Mouse (Mus musculus) kidney, embryonic 16.5 days (tissue): ENCODE results near the gene Rnaseh2b. TPM values are rescaled to one million over a fixed set of nuclear protein-coding genes. Genes with fewer than 3 reads are reported as not detected.

Source experiments
- ATAC-seq: fragments of 200-750 bp; cut with Nextera tagmentation; 2 replicates; pipeline ENCODE4 v1.8.0; 2017; ENCODE audit warnings: moderate TSS enrichment; ENCODE audit not compliant: low FRiP score, low TSS enrichment
- H3K27ac ChIP-seq: fragments of 300-500 bp; sonication (generic); 2 replicates; pipeline ENCODE4 v1.5.1; 2014; ENCODE audit warnings: low read length
- H3K27me3 ChIP-seq: fragments of 300-500 bp; sonication (generic); 2 replicates; pipeline ENCODE4 v1.6.1; 2014; ENCODE audit warnings: low read length, control low read depth, mixed read lengths; ENCODE audit not compliant: insufficient read depth
- H3K36me3 ChIP-seq: fragments of 300-500 bp; sonication (generic); 2 replicates; pipeline ENCODE4 v1.6.1; 2014; ENCODE audit warnings: low read length, control low read depth, mixed read lengths; ENCODE audit not compliant: insufficient read depth
- H3K4me1 ChIP-seq: fragments of 300-500 bp; sonication (generic); 2 replicates; pipeline ENCODE4 v1.6.1; 2014; ENCODE audit warnings: low read length, control low read depth, mixed read lengths; ENCODE audit not compliant: insufficient read depth
- H3K4me2 ChIP-seq: fragments of 300-500 bp; sonication (generic); replicated peaks from 2 replicates; pipeline ENCODE4 v1.6.1; 2014; ENCODE audit warnings: low read depth, low read length
- H3K4me3 ChIP-seq: fragments of 300-500 bp; sonication (generic); 2 replicates; pipeline ENCODE4 v1.5.1; 2014; ENCODE audit warnings: mild to moderate bottlenecking, low read length
- H3K9ac ChIP-seq: fragments of 300-500 bp; sonication (generic); replicated peaks from 2 replicates; pipeline ENCODE4 v1.6.1; 2014; ENCODE audit warnings: low read length
- H3K9me3 ChIP-seq: fragments of 300-500 bp; sonication (generic); 2 replicates; pipeline ENCODE4 v1.6.1; 2016; ENCODE audit warnings: low read length, control low read depth
- WGBS: fragments of 180-500 bp; shearing (Covaris S2); extraction: QIAGEN DNeasy Blood & Tissue Kit; methylation state at CpG from one replicate; pipeline ENCODE4 v1.1.7; 2014; 5-methylcytosine and 5-hydroxymethylcytosine counted together
- polyA plus RNA-seq: library from polyadenylated mRNA; unstranded; fragments of >200 nt; fragmentation: Nextera tagmentation; extraction: Ambion mirVana; gene quantifications from 2 replicates; pipeline ENCODE4 v1.2.1, GENCODE M21; 2015

Rnaseh2b gene
- polyA plus RNA-seq, 1 experiment from 2014 or later = 52.5 TPM

DNA sequence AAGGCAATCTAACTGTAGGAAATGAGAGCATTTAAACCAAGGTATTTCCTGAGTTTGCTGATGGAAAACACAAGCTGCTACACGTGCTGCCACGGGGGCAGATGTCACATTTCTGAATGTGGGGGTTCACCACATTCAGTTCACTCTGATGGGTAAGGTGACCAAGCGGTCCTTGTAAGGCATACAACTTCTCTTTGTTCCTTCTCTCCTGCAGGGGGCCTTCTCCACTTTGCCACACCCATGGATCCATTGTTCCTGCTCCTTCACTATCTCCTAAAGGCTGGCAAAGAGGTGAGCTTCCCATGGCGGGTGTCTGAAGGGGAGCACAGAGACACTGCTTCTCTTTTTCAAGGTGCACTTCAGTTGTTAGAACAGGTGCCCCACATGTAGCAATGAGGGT, 57.8 kb downstream of the Rnaseh2b start:
- Histone ChIP-seq H3K36me3 (no peaks in the 10 kb centered on the region), H3K4me2 (no peak overlapping the region), H3K9ac (no peak overlapping the region), H3K27ac (no peak overlapping the region), H3K4me3 (no peak overlapping the region), H3K4me1 (no peaks in the 10 kb centered on the region), H3K9me3 (no peaks in the 10 kb centered on the region), H3K27me3 (no peaks in the 10 kb centered on the region)
- whole genome bisulfite sequencing = 72% methylated on average over 4 of the region's 4 CpGs
- ATAC-seq = no peak

DNA sequence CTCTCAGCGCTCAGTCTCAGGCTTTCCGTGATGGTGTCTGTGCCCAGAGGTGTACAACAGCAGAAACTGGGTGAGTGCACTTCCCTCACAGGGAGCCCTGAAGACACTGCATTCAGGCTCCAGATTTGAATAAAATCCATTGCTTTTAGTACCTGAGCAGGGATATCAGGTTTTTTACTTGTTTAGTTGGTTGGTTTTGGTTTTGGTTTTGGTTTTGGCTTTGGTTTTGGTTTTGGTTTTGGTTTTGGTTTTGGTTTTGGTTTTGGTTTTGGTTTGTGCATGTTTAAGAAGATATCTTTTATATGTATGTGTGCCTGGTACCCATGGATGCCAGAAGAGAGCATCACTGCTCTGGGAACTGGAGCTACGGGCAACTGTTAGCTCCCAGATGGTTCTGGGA, 58.5 kb downstream of the Rnaseh2b start:
- WGBS = 90% methylated on average over 3 of the region's 3 CpGs

DNA sequence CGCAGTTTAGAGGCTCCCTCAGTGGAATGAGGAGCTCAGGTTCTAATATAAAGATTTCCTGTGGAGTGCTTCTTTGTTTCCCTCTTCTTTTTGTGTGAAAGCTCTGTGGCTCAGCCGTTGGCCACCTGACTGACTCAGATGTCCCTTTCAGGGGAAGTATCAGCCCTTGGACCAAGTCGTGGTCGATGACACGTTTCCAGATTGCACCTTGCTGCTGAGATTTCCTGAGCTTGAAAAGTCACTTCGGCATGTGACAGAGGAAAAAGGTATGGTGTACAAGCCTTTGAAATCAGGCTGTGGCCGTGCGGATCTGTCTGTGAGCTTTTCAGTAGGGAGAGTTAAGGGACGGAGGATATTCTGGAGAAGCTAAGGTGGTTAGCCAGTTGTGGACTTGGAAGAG, 61.0 kb downstream of the Rnaseh2b start:
- no peak overlapping the region for H3K4me3 ChIP-seq
- H3K36me3 ChIP-seq = no peaks in the 10 kb centered on the region
- no peaks in the 10 kb centered on the region for H3K27me3 ChIP-seq
- ATAC-seq = no peak
- H3K27ac ChIP-seq = no peak overlapping the region
- 87% methylated on average over 9 of the region's 9 CpGs for WGBS
- no peaks in the 10 kb centered on the region for H3K4me1 ChIP-seq
- no peak overlapping the region for H3K4me2 ChIP-seq
- no peak overlapping the region for H3K9ac ChIP-seq
- no peaks in the 10 kb centered on the region for H3K9me3 ChIP-seq

More for the DNA sequence above, 58.5 kb downstream of the Rnaseh2b start:
- Histone ChIP-seq H3K36me3 (no peaks in the 10 kb centered on the region), H3K27me3 (no peaks in the 10 kb centered on the region), H3K4me1 (no peaks in the 10 kb centered on the region), H3K4me3 (no peak overlapping the region), H3K4me2 (no peak overlapping the region), H3K27ac (no peak overlapping the region), H3K9me3 (no peaks in the 10 kb centered on the region), H3K9ac (no peak overlapping the region)
- no peak for ATAC-seq

DNA sequence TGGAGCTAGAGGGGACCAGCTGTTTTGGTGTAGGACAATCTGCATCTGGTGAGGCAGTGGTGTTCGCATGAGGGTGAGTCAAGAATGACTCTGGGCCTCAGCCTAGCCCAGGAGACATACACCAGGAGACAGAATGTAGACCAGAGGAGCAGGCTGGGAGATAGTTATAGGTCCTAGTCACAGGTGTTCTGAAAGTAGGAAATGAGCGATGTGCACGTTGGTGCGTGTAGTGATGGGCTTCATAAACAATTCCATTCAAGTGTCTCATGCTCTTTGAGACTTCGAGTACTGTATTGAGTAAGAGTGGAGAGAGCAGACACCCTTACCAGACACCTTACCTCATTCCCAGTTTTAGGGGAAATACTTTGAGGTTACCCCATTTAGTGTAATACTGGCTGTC, 61.4 kb downstream of the Rnaseh2b start:
- H3K36me3 ChIP-seq = no peaks in the 10 kb centered on the region
- H3K4me1 ChIP-seq = no peaks in the 10 kb centered on the region
- no peak overlapping the region for H3K27ac ChIP-seq
- H3K4me3 ChIP-seq = no peak overlapping the region
- WGBS = 95% methylated on average over 5 of the region's 5 CpGs
- no peak for ATAC-seq
- H3K9ac ChIP-seq = no peak overlapping the region
- H3K9me3 ChIP-seq = no peaks in the 10 kb centered on the region
- H3K4me2 ChIP-seq = no peak overlapping the region
- no peaks in the 10 kb centered on the region for H3K27me3 ChIP-seq

DNA sequence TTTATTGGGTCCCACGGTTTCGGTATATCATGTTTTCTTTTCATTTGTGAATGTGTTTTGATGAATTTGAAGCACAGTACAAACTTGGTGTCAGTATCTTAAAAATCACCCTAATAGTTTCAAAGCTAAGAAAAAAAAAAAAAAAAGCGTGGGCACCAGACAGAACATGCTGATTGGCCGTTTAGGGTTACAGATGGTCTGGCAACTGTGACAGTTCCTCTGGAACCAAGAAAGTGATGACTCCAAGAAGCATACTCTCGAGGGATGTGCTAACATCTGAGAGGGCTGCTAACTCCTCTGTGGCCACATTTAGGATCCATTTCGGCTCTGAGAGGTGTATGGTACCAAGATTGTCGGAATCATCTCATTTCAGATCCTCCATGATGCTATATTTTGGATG, 62.8 kb downstream of the Rnaseh2b start:
- no peak overlapping the region for H3K27ac ChIP-seq
- WGBS = 76% methylated on average over 7 of the region's 7 CpGs
- H3K36me3 ChIP-seq = no peaks in the 10 kb centered on the region
- H3K9ac ChIP-seq = no peak overlapping the region
- ATAC-seq = no peak
- H3K4me2 ChIP-seq = no peak overlapping the region
- H3K27me3 ChIP-seq = no peaks in the 10 kb centered on the region
- H3K4me3 ChIP-seq = no peak overlapping the region
- no peaks in the 10 kb centered on the region for H3K9me3 ChIP-seq
- H3K4me1 ChIP-seq = no peaks in the 10 kb centered on the region

DNA sequence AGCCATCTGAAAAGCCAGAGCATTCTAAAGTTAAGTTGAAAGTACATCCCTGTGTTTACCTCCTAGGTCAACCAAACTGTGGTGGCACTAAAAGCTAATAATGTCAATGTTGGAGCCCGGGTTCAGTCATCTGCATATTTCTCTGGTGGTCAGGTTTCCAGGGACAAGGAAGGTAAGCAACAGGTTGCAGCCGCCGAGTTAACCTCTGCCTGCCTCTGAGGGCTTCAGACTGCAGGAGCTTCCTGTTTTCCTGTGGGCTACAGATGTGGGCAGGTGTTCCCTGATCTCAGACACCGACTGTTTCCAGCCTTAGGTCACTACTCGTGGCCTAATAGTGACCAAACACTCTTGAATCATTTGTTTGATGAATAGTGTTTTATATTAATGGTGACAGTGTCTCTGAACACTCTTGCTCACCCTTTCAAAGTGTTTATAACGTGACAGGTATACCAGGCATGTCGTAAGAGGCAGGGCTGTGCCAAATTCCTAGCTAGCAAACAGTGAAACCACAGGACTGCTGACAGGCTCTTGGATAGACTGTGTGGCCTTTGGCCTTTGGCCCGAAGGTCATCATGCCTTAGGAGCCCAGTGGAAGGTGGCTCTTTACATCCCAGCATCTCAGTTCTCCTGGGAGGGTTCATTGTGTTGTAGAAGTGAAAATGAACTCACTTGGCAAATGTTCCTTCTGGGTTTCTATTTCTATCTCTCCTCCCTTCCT, 69.0 kb downstream of the Rnaseh2b start:
- ATAC-seq = no peak

DNA sequence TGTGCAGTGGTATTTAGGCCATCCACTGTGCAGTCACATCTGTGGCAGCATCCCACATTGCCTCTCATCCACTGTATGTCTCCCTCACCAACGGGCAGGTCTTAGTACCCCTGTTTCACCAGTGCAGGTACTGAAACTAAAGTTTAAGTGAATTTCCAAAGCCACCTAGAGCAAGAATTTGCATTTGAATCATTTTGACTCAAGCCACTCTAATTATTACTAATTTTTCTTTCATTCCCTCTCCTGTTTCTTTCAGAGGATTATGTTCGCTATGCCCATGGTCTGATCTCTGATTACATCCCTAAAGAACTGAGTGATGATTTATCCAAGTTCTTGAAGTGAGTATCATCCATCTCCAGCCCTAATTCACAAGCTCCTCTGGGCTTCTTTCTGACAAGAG, 71.4 kb downstream of the Rnaseh2b start:
- Histone ChIP-seq H3K9ac (no peak overlapping the region), H3K4me3 (no peak overlapping the region), H3K9me3 (no peaks in the 10 kb centered on the region), H3K27ac (no peak overlapping the region), H3K27me3 (no peaks in the 10 kb centered on the region), H3K4me2 (no peak overlapping the region), H3K36me3 (peaks cover 5% of the 10 kb centered on the region), H3K4me1 (no peaks in the 10 kb centered on the region)
- WGBS = 91% methylated on average over 2 of the region's 2 CpGs
- no peak for ATAC-seq

More for the DNA sequence above, 69.0 kb downstream of the Rnaseh2b start:
- Histone ChIP-seq H3K4me3 (no peak overlapping the region), H3K27ac (no peak overlapping the region), H3K4me2 (no peak overlapping the region), H3K27me3 (no peaks in the 10 kb centered on the region), H3K9ac (no peak overlapping the region), H3K4me1 (no peaks in the 10 kb centered on the region), H3K9me3 (no peaks in the 10 kb centered on the region), H3K36me3 (peaks cover 5% of the 10 kb centered on the region)
- WGBS = 80% methylated on average over 8 of the region's 8 CpGs

DNA sequence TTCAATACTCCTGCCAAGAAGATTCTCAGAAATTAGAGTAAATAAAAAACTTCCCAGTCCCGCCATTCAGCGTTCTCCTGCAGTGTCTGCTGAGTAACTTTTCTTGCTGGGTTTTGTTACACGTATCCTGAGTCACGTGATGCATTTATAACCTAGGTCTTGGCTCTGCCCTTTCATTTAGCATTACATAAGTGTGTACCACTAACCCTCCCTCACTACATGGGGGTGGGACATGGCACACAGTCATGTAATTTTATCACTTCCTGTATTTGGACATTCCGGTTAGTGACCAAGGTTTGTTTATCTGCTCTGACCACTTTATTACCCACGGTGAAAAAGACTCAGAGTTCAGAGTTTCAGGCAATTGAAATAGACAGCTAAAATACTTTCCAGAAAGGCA, 78.4 kb downstream of the Rnaseh2b start:
- peak overlapping the region; percentile 55 for H3K27ac ChIP-seq
- ATAC-seq = no peak
- H3K9ac ChIP-seq = no peak overlapping the region
- H3K36me3 ChIP-seq = no peaks in the 10 kb centered on the region
- WGBS = 21% methylated on average over 6 of the region's 6 CpGs
- H3K4me2 ChIP-seq = no peak overlapping the region
- H3K9me3 ChIP-seq = no peaks in the 10 kb centered on the region
- H3K4me1 ChIP-seq = peaks cover 37% of the 10 kb centered on the region
- no peak overlapping the region for H3K4me3 ChIP-seq
- no peaks in the 10 kb centered on the region for H3K27me3 ChIP-seq

DNA sequence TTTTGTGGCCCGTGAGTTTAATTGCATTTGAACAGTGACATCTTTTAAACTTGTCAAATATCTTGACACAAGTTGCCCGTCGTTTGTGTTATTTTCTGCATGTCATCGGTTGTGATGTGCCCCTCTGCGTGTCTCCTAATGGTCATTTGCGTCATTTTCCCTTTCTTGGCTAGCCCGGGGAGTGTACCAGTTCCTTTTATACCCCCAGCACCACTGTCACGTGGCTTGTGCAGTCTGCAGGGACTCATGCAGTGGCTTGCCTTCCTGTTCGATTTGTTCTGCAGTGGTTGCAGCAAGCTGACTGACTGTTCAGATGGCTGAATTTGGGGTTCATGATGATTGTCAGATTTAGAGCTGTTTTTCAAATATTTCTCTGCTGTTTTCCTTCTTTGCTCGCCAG, 81.6 kb downstream of the Rnaseh2b start:
- no peak for ATAC-seq
- Histone ChIP-seq H3K36me3 (peaks cover 5% of the 10 kb centered on the region; the same call in 1 of the 2 replicates), H3K4me2 (no peak overlapping the region; the same call in 1 of the 2 replicates), H3K4me1 (peaks cover 39% of the 10 kb centered on the region), H3K27ac (peak overlapping the region; percentile 13; the same call in 1 of the 2 replicates), H3K9ac (no peak overlapping the region), H3K27me3 (no peaks in the 10 kb centered on the region), H3K4me3 (no peak overlapping the region), H3K9me3 (no peaks in the 10 kb centered on the region)
- 37% methylated on average over 10 of the region's 10 CpGs for WGBS

DNA sequence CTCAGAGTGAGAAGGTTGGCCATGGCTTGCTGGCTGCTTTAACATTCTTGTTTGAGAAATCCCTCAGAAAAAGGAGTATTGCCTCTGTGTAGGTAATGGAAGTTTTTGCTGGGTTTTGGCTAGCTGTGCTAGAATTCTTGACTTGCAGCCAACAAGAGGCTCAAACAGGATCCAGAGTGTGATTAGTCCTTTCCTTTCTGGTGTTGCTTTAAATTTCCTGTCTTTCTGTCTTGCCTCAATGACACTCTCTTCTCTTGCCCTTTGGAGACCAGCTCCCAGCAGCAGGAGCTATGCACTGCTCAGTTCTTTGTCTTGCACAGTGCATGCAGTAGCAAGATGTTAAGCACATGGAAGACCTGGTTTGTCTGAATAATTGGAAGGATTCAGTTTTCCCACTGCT, 83.3 kb downstream of the Rnaseh2b start:
- Histone ChIP-seq H3K4me3 (no peak overlapping the region), H3K4me1 (peaks cover 38% of the 10 kb centered on the region), H3K9ac (no peak overlapping the region), H3K4me2 (no peak overlapping the region), H3K27ac (peak overlapping the region; percentile 22; the same call in 1 of the 2 replicates), H3K9me3 (no peaks in the 10 kb centered on the region), H3K27me3 (no peaks in the 10 kb centered on the region), H3K36me3 (peaks cover 5% of the 10 kb centered on the region; the same call in 1 of the 2 replicates)
- no peak for ATAC-seq
